18 mouse cellular contexts compared by ENCODE assay signal in genomic region chr4:53147454-53147853, GRCm38 (mm10). TPM values are rescaled to one million over a fixed set of nuclear protein-coding genes. Genes with fewer than 3 reads are reported as not detected.
DNase-seq lines count a peak whose midpoint lies in the region; ATAC-seq and TF ChIP-seq lines count a peak whose summit lies in the region.
"Had no signal": no experiment of that assay in that cellular context is flagged by ENCODE, and none has a peak within 500 bp of the region (broad histone marks: within the 10 kb centered on the region; RNA-seq: fewer than 3 reads in every experiment).

No protein-coding gene starts in this region.

- WGBS in heart, embryonic 11.5 days (ENCODE audit: insufficient replicate concordance) = 8% methylated on average over 2 of the region's 2 CpGs
- 22% methylated on average over 2 of the region's 2 CpGs for WGBS in midbrain, postnatal 0 days
- 2% methylated on average over 2 of the region's 2 CpGs for WGBS in midbrain, embryonic 15.5 days
- WGBS in liver, embryonic 16.5 days (ENCODE audit: insufficient replicate concordance) = 14% methylated on average over 2 of the region's 2 CpGs

- no peak overlapping the region for H3K4me2 ChIP-seq in heart, embryonic 11.5 days
- no peak overlapping the region for H3K4me2 ChIP-seq in midbrain, postnatal 0 days (ENCODE audit: low read depth, low read length, poor library complexity, severe bottlenecking)
- H3K4me2 ChIP-seq in midbrain, embryonic 15.5 days = no peak overlapping the region
- H3K4me2 ChIP-seq in liver, embryonic 16.5 days (ENCODE audit: low read depth, low read length) = no peak overlapping the region
- H3K4me2 ChIP-seq: embryonic facial prominence, embryonic 12.5 days; hindbrain, embryonic 12.5 days; midbrain, embryonic 12.5 days; neural tube, embryonic 13.5 days; stomach, embryonic 15.5 days had no signal

- H3K4me3 ChIP-seq in heart, embryonic 11.5 days (ENCODE audit: low read depth, low read length) = no peak overlapping the region
- no peak overlapping the region for H3K4me3 ChIP-seq in midbrain, postnatal 0 days (ENCODE audit: low read depth, low read length)
- H3K4me3 ChIP-seq in midbrain, embryonic 15.5 days = no peak overlapping the region
- H3K4me3 ChIP-seq in liver, embryonic 16.5 days (ENCODE audit: low read depth, low read length) = no peak overlapping the region
- H3K4me3 ChIP-seq: embryonic facial prominence, embryonic 12.5 days; hindbrain, embryonic 12.5 days; midbrain, embryonic 12.5 days; neural tube, embryonic 13.5 days; stomach, embryonic 15.5 days had no signal

- no peak overlapping the region for H3K27ac ChIP-seq in heart, embryonic 11.5 days (ENCODE audit: low read depth, low read length)
- H3K27ac ChIP-seq in midbrain, postnatal 0 days (ENCODE audit: low read depth, low read length) = no peak overlapping the region
- H3K27ac ChIP-seq in midbrain, embryonic 15.5 days = no peak overlapping the region
- H3K27ac ChIP-seq in liver, embryonic 16.5 days (ENCODE audit: low read length) = peak overlapping the region; percentile 72
- H3K27ac ChIP-seq: embryonic facial prominence, embryonic 12.5 days; hindbrain, embryonic 12.5 days; midbrain, embryonic 12.5 days; neural tube, embryonic 13.5 days; stomach, embryonic 15.5 days had no signal

- peaks cover 13% of the 10 kb centered on the region; the same call in 1 of the 2 replicates for H3K4me1 ChIP-seq in heart, embryonic 11.5 days (ENCODE audit: control insufficient read depth, insufficient read depth, low read length)
- H3K4me1 ChIP-seq in midbrain, postnatal 0 days (ENCODE audit: insufficient read depth, low read length) = no peaks in the 10 kb centered on the region
- peaks cover 14% of the 10 kb centered on the region for H3K4me1 ChIP-seq in midbrain, embryonic 15.5 days
- H3K4me1 ChIP-seq in liver, embryonic 16.5 days (ENCODE audit: control insufficient read depth, low read depth, low read length) = peaks cover 21% of the 10 kb centered on the region

- no peaks in the 10 kb centered on the region for H3K36me3 ChIP-seq in heart, embryonic 11.5 days (ENCODE audit: control insufficient read depth, insufficient read depth, low read length)
- H3K36me3 ChIP-seq in midbrain, postnatal 0 days (ENCODE audit: insufficient read depth, low read length) = no peaks in the 10 kb centered on the region
- no peaks in the 10 kb centered on the region for H3K36me3 ChIP-seq in midbrain, embryonic 15.5 days (replicated peaks)
- no peaks in the 10 kb centered on the region for H3K36me3 ChIP-seq in liver, embryonic 16.5 days (ENCODE audit: control insufficient read depth, insufficient read depth)
- H3K36me3 ChIP-seq: embryonic facial prominence, embryonic 12.5 days; hindbrain, embryonic 12.5 days; midbrain, embryonic 12.5 days; neural tube, embryonic 13.5 days; stomach, embryonic 15.5 days had no signal

- no peak overlapping the region for H3K9ac ChIP-seq in heart, embryonic 11.5 days (ENCODE audit: low read depth, low read length)
- H3K9ac ChIP-seq in midbrain, postnatal 0 days (replicated peaks; ENCODE audit: low read length, poor library complexity, severe bottlenecking) = no peak overlapping the region
- no peak overlapping the region for H3K9ac ChIP-seq in midbrain, embryonic 15.5 days
- no peak overlapping the region for H3K9ac ChIP-seq in liver, embryonic 16.5 days (ENCODE audit: low read depth, low read length)
- H3K9ac ChIP-seq: embryonic facial prominence, embryonic 12.5 days; hindbrain, embryonic 12.5 days; midbrain, embryonic 12.5 days; neural tube, embryonic 13.5 days; stomach, embryonic 15.5 days had no signal

- H3K9me3 ChIP-seq in heart, embryonic 11.5 days (replicated peaks; ENCODE audit: control insufficient read depth, low read length) = no peaks in the 10 kb centered on the region
- no peaks in the 10 kb centered on the region for H3K9me3 ChIP-seq in midbrain, postnatal 0 days (ENCODE audit: low read length)
- H3K9me3 ChIP-seq in midbrain, embryonic 15.5 days = no peaks in the 10 kb centered on the region
- H3K9me3 ChIP-seq in liver, embryonic 16.5 days (replicated peaks; ENCODE audit: control insufficient read depth, low read length) = no peaks in the 10 kb centered on the region
- H3K9me3 ChIP-seq: embryonic facial prominence, embryonic 12.5 days; hindbrain, embryonic 12.5 days; midbrain, embryonic 12.5 days; neural tube, embryonic 13.5 days; stomach, embryonic 15.5 days had no signal

- peak; percentile 88 for DNase-seq in heart, adult 11 months
- peak; percentile 29 for DNase-seq in midbrain, postnatal 0 days (ENCODE audit: low spot score)
- DNase-seq in R1 (ENCODE audit: low read depth, low spot score) = peak; percentile 55
- DNase-seq: cerebellum, adult 9-11 months; gastrocnemius, postnatal 10 days; kidney, adult 2 months; lung, adult 2 months; thymus, postnatal 36 days had no signal

- ATAC-seq in heart, embryonic 11.5 days (replicated peaks; ENCODE audit: insufficient number of reproducible peaks, low FRiP score, low TSS enrichment) = no peak
- ATAC-seq in midbrain, postnatal 0 days (ENCODE audit: low FRiP score) = no peak
- no peak; the same call in 1 of the 2 replicates for ATAC-seq in midbrain, embryonic 15.5 days (replicated peaks)
- no peak for ATAC-seq in liver, embryonic 16.5 days (ENCODE audit: low read depth)
- no peak for ATAC-seq in activated CD4-positive, CD25-positive, alpha-beta regulatory T cell, adult 4 months
- no peak for ATAC-seq in frontal cortex, adult (ENCODE audit: low TSS enrichment)

- TF ChIP-seq CTCF in midbrain, postnatal 0 days (IDR thresholded peaks at IDR 0.05) = no peak

- no peaks in the 10 kb centered on the region for H3K27me3 ChIP-seq in heart, embryonic 11.5 days (ENCODE audit: control insufficient read depth, insufficient read depth, low read length)
- H3K27me3 ChIP-seq in midbrain, postnatal 0 days (ENCODE audit: insufficient read depth, low read length) = no peaks in the 10 kb centered on the region
- H3K27me3 ChIP-seq in midbrain, embryonic 15.5 days (replicated peaks) = no peaks in the 10 kb centered on the region
- no peaks in the 10 kb centered on the region for H3K27me3 ChIP-seq in liver, embryonic 16.5 days (ENCODE audit: control insufficient read depth, insufficient read depth, low read depth, low read length)
- H3K27me3 ChIP-seq: embryonic facial prominence, embryonic 12.5 days; hindbrain, embryonic 12.5 days; midbrain, embryonic 12.5 days; neural tube, embryonic 13.5 days; stomach, embryonic 15.5 days had no signal

RNA-seq across cellular contexts. Expression of gene Abca1, which starts 12.2 kb away (rescaled TPM):
- 2.5 and 2.8 TPM in 2 replicates for polyA plus RNA-seq in heart, embryonic 11.5 days (2014; fragmentation: Nextera tagmentation; extraction: Ambion mirVana)
- 49.2 and 63.5 TPM in 2 replicates for total RNA-seq in midbrain, postnatal 0 days (2014; rRNA removed)
- polyA plus RNA-seq in midbrain, postnatal 0 days (2015; fragmentation: Nextera tagmentation; extraction: Ambion mirVana) = 8.0 and 8.6 TPM in 2 replicates
- 11.3 and 12.0 TPM in 2 replicates for polyA plus RNA-seq in midbrain, embryonic 15.5 days (2015; fragmentation: Nextera tagmentation; extraction: Ambion mirVana)
- polyA plus RNA-seq in liver, embryonic 16.5 days (2015; fragmentation: Nextera tagmentation; extraction: Ambion mirVana) = 17.0 and 19.0 TPM in 2 replicates
- 1 to 10 TPM; 3.2 to 3.4 TPM for polyA plus RNA-seq in activated CD4-positive, CD25-positive, alpha-beta regulatory T cell, adult 4 months (2017; shearing (Covaris generic))

Comparison
In these comparisons a context has a peak if more than half of its experiments do, and no peak if none do; other contexts are left out.
1. DNase-seq: peak in every context shown above with its lines; median percentile 88 in heart, adult 11 months; 55 in R1; 29 in midbrain, postnatal 0 days.